Mouse (Mus musculus) left cerebral cortex, postnatal 36 days (tissue): ENCODE data around the gene Coro2b. TPM values are rescaled to one million over a fixed set of nuclear protein-coding genes. Genes with fewer than 3 reads are reported as not detected.

Experiments used
- DNase-seq, 2 experiments: peaks; one replicate each; pipeline ENCODE4 v3.0.0; 2021 to 2022; ENCODE audit warnings: low spot score in 2 of 2, mixed read lengths in 1 of 2
- intact Hi-C: fragments of 180-260 bp; cut with DNase I; formaldehyde crosslinking; loops from one replicate; pipeline ENCODE4 v1.15.1; 2025
- total RNA-seq, 2 experiments: library from RNA; stranded (reverse); gene quantifications; 2 replicates each; pipeline ENCODE4 v1.2.3; 2021

The Coro2b gene
- total RNA-seq, 2 experiments from 2014 or later: 171 to 177 TPM

GRCm38 (mm10) chr9:62422926-62423325 lies 113.9 kb downstream of the Coro2b start:
- no peak for DNase-seq
- intact Hi-C loops: no loop called here

DNA sequence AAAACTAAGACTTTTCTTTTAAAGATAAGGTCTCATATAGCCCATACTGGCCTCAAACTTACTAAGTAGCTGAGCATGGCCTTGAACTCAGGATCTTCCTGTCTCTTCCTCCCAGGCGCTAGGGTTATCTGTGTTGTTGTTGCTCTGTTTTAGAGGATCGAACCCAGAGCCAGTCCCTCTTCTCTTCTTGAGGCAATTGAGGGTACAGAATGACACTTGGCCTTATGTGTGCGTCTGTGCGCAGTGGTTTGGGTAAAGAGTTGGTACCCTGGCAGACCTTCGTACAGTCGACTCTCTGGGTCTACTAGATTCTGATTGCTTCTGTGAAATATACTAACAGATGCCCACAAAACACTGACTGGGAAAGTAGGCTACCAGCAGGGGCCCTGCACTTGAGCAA lies 114.9 kb downstream of the Coro2b start:
- intact Hi-C loops: no loop called here
- no peak for DNase-seq

DNA sequence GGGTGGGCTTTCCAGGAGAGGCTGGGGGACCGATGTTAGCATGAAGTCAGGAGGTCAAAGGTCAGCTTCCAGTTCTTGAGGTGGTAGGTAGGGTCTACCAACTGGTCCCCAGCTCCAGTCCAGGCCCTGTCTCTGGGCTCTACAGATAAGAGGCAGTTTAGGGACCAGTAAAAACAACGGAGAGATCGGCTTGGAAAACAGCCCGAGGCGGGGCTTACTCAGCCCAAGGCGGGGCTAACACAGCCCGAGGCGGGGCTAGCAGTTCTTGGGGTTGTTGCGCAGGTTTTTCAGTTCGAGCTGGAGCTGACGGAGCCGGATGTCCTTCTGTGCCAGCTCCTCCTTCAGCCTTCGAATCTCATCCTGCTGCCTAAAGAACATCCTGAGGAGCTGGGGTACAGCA lies 115.8 kb downstream of the Coro2b start:
- intact Hi-C loops: no loop called here
- peak in 1 of 2 experiments; percentile 66 for DNase-seq

- no peak for DNase-seq
- intact Hi-C loops: no loop called here
Measured at GRCm38 (mm10) chr9:62420261-62420917, 116.5 kb downstream of the Coro2b start.

GRCm38 (mm10) chr9:62418742-62419141 lies 118.1 kb downstream of the Coro2b start:
- DNase-seq: no peak
- intact Hi-C loops: loop anchor here (5.0 kb wide), 2 partner anchors 76 to 134 kb away; partner anchors contain the start of gene Anp32a

- intact Hi-C loops: no loop called here
- DNase-seq: no peak
Measured at GRCm38 (mm10) chr9:62407357-62408146, 129.3 kb downstream of the Coro2b start.

- intact Hi-C loops: no loop called here
Measured at GRCm38 (mm10) chr9:62406423-62407013, 130.3 kb downstream of the Coro2b start.

GRCm38 (mm10) chr9:62401589-62401988 lies 135.3 kb downstream of the Coro2b start:
- intact Hi-C loops: no loop called here
- DNase-seq: no peak

More at GRCm38 (mm10) chr9:62406423-62407013, 130.3 kb downstream of the Coro2b start:
- DNase-seq: no peak

GRCm38 (mm10) chr9:62400531-62401170 lies 136.2 kb downstream of the Coro2b start:
- DNase-seq: no peak
- intact Hi-C loops: no loop called here

- intact Hi-C loops: no loop called here
- no peak for DNase-seq
Measured at GRCm38 (mm10) chr9:62394163-62394562, 142.7 kb downstream of the Coro2b start.

- DNase-seq: no peak
- intact Hi-C loops: no loop called here
Measured at GRCm38 (mm10) chr9:62393531-62393930, 143.3 kb downstream of the Coro2b start.

- DNase-seq: no peak
- intact Hi-C loops: no loop called here
Measured at GRCm38 (mm10) chr9:62389735-62390134, 147.1 kb downstream of the Coro2b start.

DNA sequence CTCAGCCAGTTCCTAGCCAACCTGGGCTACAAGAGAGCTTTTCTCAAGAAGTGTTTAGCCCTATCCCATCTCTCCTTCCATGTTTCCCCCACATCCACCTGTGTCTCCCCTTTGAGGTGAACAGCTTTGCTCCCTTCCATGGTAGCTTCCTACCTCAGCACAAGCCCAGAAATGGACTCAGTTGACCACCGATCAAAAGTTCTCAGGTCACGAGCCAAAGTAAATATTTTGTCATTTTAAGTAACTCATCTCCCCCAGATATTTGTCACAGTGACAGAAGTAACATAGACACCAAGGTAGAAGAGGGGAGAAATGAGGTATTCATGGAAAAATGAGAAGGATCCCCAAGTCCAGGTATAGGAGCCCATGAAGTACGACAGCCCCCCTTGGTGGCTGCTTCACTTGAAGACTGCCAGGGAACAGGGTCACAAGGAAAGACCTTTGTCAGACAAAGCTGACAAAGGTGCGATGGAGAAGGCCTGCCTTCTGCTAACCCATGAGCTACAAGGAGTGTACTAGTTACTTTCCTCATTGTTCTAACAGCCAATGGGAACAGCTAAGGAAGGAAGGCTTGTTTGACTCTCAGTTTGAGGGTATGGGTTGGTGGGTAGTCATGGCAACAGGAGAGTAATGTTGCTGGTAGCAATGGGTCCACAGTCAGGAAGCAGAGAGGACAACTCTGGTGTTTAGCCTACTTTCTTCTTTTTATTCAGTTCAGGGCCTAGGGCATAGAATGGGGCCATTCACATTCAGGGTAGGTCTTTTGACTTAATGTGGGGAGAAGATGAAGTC lies 150.9 kb downstream of the Coro2b start:
- intact Hi-C loops: no loop called here
- DNase-seq: no peak

DNA sequence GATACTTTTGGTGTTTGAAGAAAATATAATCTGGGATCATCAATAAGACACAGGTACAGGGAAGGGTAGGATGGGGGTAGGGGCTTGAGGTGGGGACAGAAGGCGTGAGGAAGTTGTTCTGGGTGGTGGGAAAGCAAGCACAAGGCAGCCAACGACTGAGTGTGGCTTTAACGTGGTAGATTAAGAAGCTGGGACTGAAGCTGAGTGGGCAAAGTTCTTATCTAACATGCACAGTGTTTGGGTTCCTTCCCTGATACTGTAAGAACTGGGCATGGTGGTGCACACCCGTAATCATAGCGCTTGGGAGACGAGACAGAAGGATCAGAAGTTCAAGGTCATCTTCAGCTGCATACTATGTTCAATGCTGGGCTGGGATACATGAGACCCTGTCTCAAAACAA lies 151.8 kb downstream of the Coro2b start:
- intact Hi-C loops: no loop called here
- DNase-seq: no peak

- no peak for DNase-seq
- intact Hi-C loops: no loop called here
Measured at GRCm38 (mm10) chr9:62382519-62383084, 154.2 kb downstream of the Coro2b start.

- DNase-seq: no peak
- intact Hi-C loops: no loop called here
Measured at GRCm38 (mm10) chr9:62381402-62381913, 155.4 kb downstream of the Coro2b start.

DNA sequence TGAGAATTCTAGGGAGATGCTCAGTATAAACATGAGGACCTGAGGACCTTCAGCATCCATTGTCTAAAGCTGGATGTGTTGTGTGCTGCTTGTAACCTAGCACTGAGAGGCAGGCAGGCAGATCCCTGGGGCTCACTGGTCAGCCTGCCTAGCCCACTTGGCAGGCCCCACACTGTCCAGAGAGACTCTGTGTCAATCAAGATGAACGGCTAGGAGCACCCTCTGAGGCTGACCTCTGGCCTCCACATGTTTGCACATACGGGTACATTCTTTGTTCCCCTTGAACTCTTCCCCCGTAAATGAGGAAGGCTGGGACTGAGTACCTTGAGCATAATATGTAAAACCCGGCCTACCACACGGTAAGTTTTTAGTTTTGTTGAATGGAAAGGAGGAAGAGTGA lies 156.5 kb downstream of the Coro2b start:
- intact Hi-C loops: no loop called here
- no peak for DNase-seq

GRCm38 (mm10) chr9:62377897-62378296 lies 158.9 kb downstream of the Coro2b start:
- intact Hi-C loops: no loop called here
- no peak for DNase-seq

DNA sequence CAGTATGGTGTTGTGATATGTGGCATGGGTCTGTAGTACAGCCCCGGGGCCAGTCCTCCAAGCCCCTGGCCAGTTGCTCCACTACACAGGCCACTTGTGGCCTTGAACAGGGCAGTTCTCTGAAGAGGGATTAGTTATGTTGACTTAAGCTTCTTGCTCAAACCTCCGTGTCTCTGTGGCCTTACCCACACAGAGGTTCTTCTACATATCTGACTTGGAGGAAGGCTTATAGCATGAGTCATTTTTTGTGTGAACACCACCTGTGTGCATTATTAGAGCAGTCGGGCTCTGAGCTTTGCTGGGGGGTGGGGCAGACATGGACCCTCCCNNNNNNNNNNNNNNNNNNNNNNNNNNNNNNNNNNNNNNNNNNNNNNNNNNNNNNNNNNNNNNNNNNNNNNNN lies 162.6 kb downstream of the Coro2b start:
- intact Hi-C loops: no loop called here
- no peak for DNase-seq
